19 mouse cellular contexts compared by ENCODE assay signal in genomic region chr8:80669277-80669901, GRCm38 (mm10). TPM values are rescaled to one million over a fixed set of nuclear protein-coding genes. Genes with fewer than 3 reads are reported as not detected.
A peak's percentile ranks its signal among the peaks of the same experiment; 100 is the strongest.
DNase-seq lines count a peak whose midpoint lies in the region; ATAC-seq and TF ChIP-seq lines count a peak whose summit lies in the region.
"Had no signal": no experiment of that assay in that cellular context is flagged by ENCODE, and none has a peak within 500 bp of the region (broad histone marks: within the 10 kb centered on the region; RNA-seq: fewer than 3 reads in every experiment).

No protein-coding gene starts in this region.

- no peak overlapping the region for H3K27ac ChIP-seq in liver, adult 2 months (replicated peaks; ENCODE audit: insufficient read depth, low read depth, low read length)
- no peak overlapping the region for H3K27ac ChIP-seq in liver, embryonic 12.5 days
- no peak overlapping the region for H3K27ac ChIP-seq in liver, postnatal 0 days (ENCODE audit: low read depth)
- no peak overlapping the region for H3K27ac ChIP-seq in stomach, embryonic 16.5 days (ENCODE audit: low read length)
- H3K27ac ChIP-seq in heart, embryonic 11.5 days (ENCODE audit: low read depth, low read length): no peak overlapping the region
- H3K27ac ChIP-seq: forebrain, embryonic 12.5 days; midbrain, embryonic 12.5 days; neural tube, embryonic 13.5 days had no signal

- peak overlapping the region; percentile 29; the same call in 1 of the 2 replicates for H3K9ac ChIP-seq in liver, adult 2 months (ENCODE audit: low read depth, low read length)
- H3K9ac ChIP-seq in liver, embryonic 12.5 days: no peak overlapping the region
- H3K9ac ChIP-seq in liver, postnatal 0 days (replicated peaks): no peak overlapping the region
- H3K9ac ChIP-seq in stomach, embryonic 16.5 days (ENCODE audit: low read length): no peak overlapping the region
- H3K9ac ChIP-seq in heart, embryonic 11.5 days (ENCODE audit: low read depth, low read length): no peak overlapping the region
- H3K9ac ChIP-seq: forebrain, embryonic 12.5 days; heart, embryonic 12.5 days; midbrain, embryonic 12.5 days; neural tube, embryonic 13.5 days had no signal

- no peak for ATAC-seq in liver, embryonic 12.5 days
- no peak for ATAC-seq in liver, postnatal 0 days
- ATAC-seq in stomach, embryonic 16.5 days (ENCODE audit: insufficient read depth, low FRiP score): no peak
- ATAC-seq in heart, embryonic 11.5 days (replicated peaks; ENCODE audit: insufficient number of reproducible peaks, low FRiP score, low TSS enrichment): no peak
- ATAC-seq: hindbrain, embryonic 16.5 days had no signal

- no peak for TF ChIP-seq CTCF in liver, adult 2 months (IDR thresholded peaks at IDR 0.05; ENCODE audit: low read depth, low read length)
- TF ChIP-seq CTCF in liver, postnatal 0 days (IDR thresholded peaks at IDR 0.05; ENCODE audit: low read depth): no peak

- peak overlapping the region; percentile 33; the same call in 1 of the 2 replicates for H3K4me3 ChIP-seq in liver, adult 2 months (ENCODE audit: insufficient read depth, low read depth, low read length)
- no peak overlapping the region for H3K4me3 ChIP-seq in liver, embryonic 12.5 days
- no peak overlapping the region for H3K4me3 ChIP-seq in liver, postnatal 0 days (ENCODE audit: low read depth, low read length)
- no peak overlapping the region for H3K4me3 ChIP-seq in stomach, embryonic 16.5 days (replicated peaks; ENCODE audit: low read length)
- H3K4me3 ChIP-seq in heart, embryonic 11.5 days (ENCODE audit: low read depth, low read length): no peak overlapping the region
- H3K4me3 ChIP-seq: forebrain, embryonic 12.5 days; heart, embryonic 12.5 days; midbrain, embryonic 12.5 days; neural tube, embryonic 13.5 days had no signal

- H3K27me3 ChIP-seq in liver, adult 2 months (ENCODE audit: control insufficient read depth, insufficient read depth, low read length): no peaks in the 10 kb centered on the region
- 0 out of 2 replicates have a peak, but pooled peaks cover 6% of the 10 kb centered on the region for H3K27me3 ChIP-seq in liver, embryonic 12.5 days (replicated peaks)
- H3K27me3 ChIP-seq in liver, postnatal 0 days (ENCODE audit: insufficient read depth, low read length): no peaks in the 10 kb centered on the region
- no peaks in the 10 kb centered on the region for H3K27me3 ChIP-seq in stomach, embryonic 16.5 days (ENCODE audit: control insufficient read depth, insufficient read depth, low read length)
- no peaks in the 10 kb centered on the region for H3K27me3 ChIP-seq in heart, embryonic 11.5 days (ENCODE audit: control insufficient read depth, insufficient read depth, low read length)
- H3K27me3 ChIP-seq: forebrain, embryonic 12.5 days; midbrain, embryonic 12.5 days; neural tube, embryonic 13.5 days had no signal

- H3K9me3 ChIP-seq in liver, embryonic 12.5 days (replicated peaks): no peaks in the 10 kb centered on the region
- H3K9me3 ChIP-seq in liver, postnatal 0 days (ENCODE audit: low read length): no peaks in the 10 kb centered on the region
- H3K9me3 ChIP-seq in stomach, embryonic 16.5 days (replicated peaks; ENCODE audit: control insufficient read depth, low read length): no peaks in the 10 kb centered on the region
- no peaks in the 10 kb centered on the region for H3K9me3 ChIP-seq in heart, embryonic 11.5 days (replicated peaks; ENCODE audit: control insufficient read depth, low read length)
- H3K9me3 ChIP-seq: forebrain, embryonic 12.5 days; heart, embryonic 12.5 days; midbrain, embryonic 12.5 days; neural tube, embryonic 13.5 days had no signal

- H3K4me2 ChIP-seq in liver, embryonic 12.5 days: no peak overlapping the region
- peak overlapping the region; percentile 7 for H3K4me2 ChIP-seq in liver, postnatal 0 days (ENCODE audit: low read depth, low read length)
- 0 out of 2 replicates have a peak overlapping the region, but pooled peaks have one; percentile 17 for H3K4me2 ChIP-seq in stomach, embryonic 16.5 days (ENCODE audit: low read depth, low read length)
- no peak overlapping the region for H3K4me2 ChIP-seq in heart, embryonic 11.5 days
- H3K4me2 ChIP-seq: forebrain, embryonic 12.5 days; heart, embryonic 12.5 days; midbrain, embryonic 12.5 days; neural tube, embryonic 13.5 days had no signal

- H3K4me1 ChIP-seq in liver, adult 2 months (ENCODE audit: control insufficient read depth, insufficient read depth, low read length): no peaks in the 10 kb centered on the region
- peaks cover 20% of the 10 kb centered on the region for H3K4me1 ChIP-seq in liver, embryonic 12.5 days
- H3K4me1 ChIP-seq in liver, postnatal 0 days (ENCODE audit: insufficient read depth): 0 out of 2 replicates have a peak, but pooled peaks cover 3% of the 10 kb centered on the region
- no peaks in the 10 kb centered on the region for H3K4me1 ChIP-seq in stomach, embryonic 16.5 days (ENCODE audit: control insufficient read depth, insufficient read depth, low read length)
- H3K4me1 ChIP-seq in heart, embryonic 11.5 days (ENCODE audit: control insufficient read depth, insufficient read depth, low read length): no peaks in the 10 kb centered on the region
- H3K4me1 ChIP-seq: forebrain, embryonic 12.5 days; heart, embryonic 12.5 days; midbrain, embryonic 12.5 days; neural tube, embryonic 13.5 days had no signal

- no peak for TF ChIP-seq EP300 in liver, postnatal 0 days (IDR thresholded peaks at IDR 0.05; ENCODE audit: low read depth)

- WGBS in liver, adult 2 months: 58% methylated on average over 17 of the region's 17 CpGs
- 56% methylated on average over 17 of the region's 17 CpGs for WGBS in liver, embryonic 12.5 days (ENCODE audit: insufficient replicate concordance)
- WGBS in liver, postnatal 0 days (ENCODE audit: insufficient replicate concordance): 55% methylated on average over 17 of the region's 17 CpGs
- WGBS in stomach, embryonic 16.5 days: 50% methylated on average over 17 of the region's 17 CpGs
- WGBS in heart, embryonic 11.5 days (ENCODE audit: insufficient replicate concordance): 67% methylated on average over 17 of the region's 17 CpGs

- DNase-seq in liver, adult 2 months (ENCODE audit: extremely low read depth, low read depth, low spot score): no peak
- DNase-seq in liver, postnatal 0 days: no peak
- peak; percentile 1 for DNase-seq in lung, postnatal 25 days (ENCODE audit: low spot score)
- no peak for DNase-seq in adrenal gland, postnatal 36 days
- DNase-seq in kidney, adult 18-20 months: no peak
- DNase-seq: cerebellum, adult 11 months; cerebellum, postnatal 25 days; kidney, adult 9 months; thymus, postnatal 36 days had no signal

- no peaks in the 10 kb centered on the region for H3K36me3 ChIP-seq in liver, adult 2 months (ENCODE audit: control insufficient read depth, insufficient read depth, low read length)
- no peaks in the 10 kb centered on the region for H3K36me3 ChIP-seq in liver, embryonic 12.5 days
- H3K36me3 ChIP-seq in liver, postnatal 0 days (replicated peaks; ENCODE audit: insufficient read depth, low read length): no peaks in the 10 kb centered on the region
- H3K36me3 ChIP-seq in stomach, embryonic 16.5 days (ENCODE audit: control insufficient read depth, insufficient read depth, low read length): no peaks in the 10 kb centered on the region
- H3K36me3 ChIP-seq in heart, embryonic 11.5 days (ENCODE audit: control insufficient read depth, insufficient read depth, low read length): no peaks in the 10 kb centered on the region
- H3K36me3 ChIP-seq: forebrain, embryonic 12.5 days; heart, embryonic 12.5 days; midbrain, embryonic 12.5 days; neural tube, embryonic 13.5 days had no signal

- no peak for TF ChIP-seq POLR2A in liver, adult 2 months (IDR thresholded peaks at IDR 0.05; ENCODE audit: extremely low read depth, insufficient read depth, low read length)

- no peaks in the 10 kb centered on the region for H3K79me2 ChIP-seq in liver, adult 2 months (ENCODE audit: control insufficient read depth, insufficient read depth, low read length)

RNA-seq across cellular contexts. Expression of gene Frem3, which starts 58.5 kb away (rescaled TPM):
- under 0.01 TPM in 1 of 2 replicates, not detected in the other for total RNA-seq in liver, adult 2 months (2014; rRNA removed)
- polyA plus RNA-seq in liver, adult 2 months (2012; rRNA removed): not detected in 2 replicates
- polyA plus RNA-seq in liver, embryonic 12.5 days (2016; fragmentation: Nextera tagmentation; extraction: Ambion mirVana): 0.13 and 0.14 TPM in 2 replicates
- 0.08 and 0.12 TPM in 2 replicates for polyA plus RNA-seq in liver, postnatal 0 days (2015; fragmentation: Nextera tagmentation; extraction: Ambion mirVana)
- polyA plus RNA-seq in stomach, embryonic 16.5 days (2015; fragmentation: Nextera tagmentation; extraction: Ambion mirVana): 0.08 and 0.11 TPM in 2 replicates
- not detected for total RNA-seq in adrenal gland, postnatal 36 days (2021)
- polyA plus RNA-seq in heart, embryonic 11.5 days (2014; fragmentation: Nextera tagmentation; extraction: Ambion mirVana): 0.11 and 0.21 TPM in 2 replicates
- total RNA-seq: adrenal gland, adult 18-20 months; gastrocnemius, postnatal 4 days had no signal
- polyA plus RNA-seq: forebrain, embryonic 12.5 days; midbrain, embryonic 12.5 days had no signal

Comparison
In these comparisons a context has a peak if more than half of its experiments do, and no peak if none do; other contexts are left out.
1. H3K4me2 ChIP-seq: peak in liver, postnatal 0 days (single experiment) and stomach, embryonic 16.5 days (single experiment); none in liver, embryonic 12.5 days (single experiment) and heart, embryonic 11.5 days (single experiment).